Mouse (Mus musculus) spleen, adult 10 weeks (tissue): ENCODE data around the gene Tmem256. TPM values are rescaled to one million over a fixed set of nuclear protein-coding genes. Genes with fewer than 3 reads are reported as not detected.

Experiments
- polyA plus RNA-seq: library from polyadenylated mRNA; stranded (reverse); fragments of 350-450 nt; fragmentation: Illumina TruSeq; extraction: RNeasy Lipid Tissue Mini Kit (QIAGEN cat#74804); gene quantifications from one replicate; pipeline ENCODE4 v1.2.3, GENCODE M21; 2015; ENCODE audit warnings: low replicate concordance; ENCODE audit not compliant: insufficient read depth

Tmem256 gene
- 87.3 TPM for polyA plus RNA-seq

GRCm38 (mm10) chr11:69837952-69838713 lies at the start of gene Tmem256:
Gene Tmem256, plus strand, starts transcription at chr11:69838514.

GRCm38 (mm10) chr11:69795168-69795982 lies 42.9 kb upstream of the Tmem256 start, which contains the start of gene Chrnb1:
Gene Chrnb1, minus strand, starts transcription at chr11:69795943.

GRCm38 (mm10) chr11:69801379-69801977 lies 36.8 kb upstream of the Tmem256 start, which contains the start of gene Fgf11:
Gene Fgf11, minus strand, starts transcription at chr11:69801857.

GRCm38 (mm10) chr11:69804972-69805909 lies 33.1 kb upstream of the Tmem256 start, which contains the start of gene Tmem102:
Gene Tmem102, minus strand, starts transcription at chr11:69805624.

GRCm38 (mm10) chr11:69815155-69815554 lies 23.2 kb upstream of the Tmem256 start, which contains the start of gene Gm39566:
Gene Gm39566, minus strand, starts transcription at chr11:69815298.

GRCm38 (mm10) chr11:69818365-69818764 lies 19.9 kb upstream of the Tmem256 start, which contains the start of gene Spem2:
Gene Spem2, minus strand, starts transcription at chr11:69818465.

GRCm38 (mm10) chr11:69822080-69822479 lies 16.2 kb upstream of the Tmem256 start, which contains the start of gene Spem1:
Gene Spem1, minus strand, starts transcription at chr11:69822180.

GRCm38 (mm10) chr11:69837604-69837951 lies 736 bp upstream of the Tmem256 start, which contains the start of gene Nlgn2:
Gene Nlgn2, minus strand, starts transcription at chr11:69837784.

GRCm38 (mm10) chr11:69846198-69846680 lies 7.9 kb downstream of the Tmem256 start, which contains the start of gene Plscr3:
Gene Plscr3, plus strand, starts transcription at chr11:69846376.

GRCm38 (mm10) chr11:69858113-69858998 lies 20.0 kb downstream of the Tmem256 start, which contains the start of gene Tnk1:
Gene Tnk1, minus strand, starts transcription at chr11:69858730.

GRCm38 (mm10) chr11:69877878-69878277 lies 39.6 kb downstream of the Tmem256 start, which contains the start of gene Tmem95:
Gene Tmem95, minus strand, starts transcription at chr11:69878018.

GRCm38 (mm10) chr11:69880853-69881603 lies 42.7 kb downstream of the Tmem256 start, which contains the start of gene Kctd11:
Gene Kctd11, minus strand, starts transcription at chr11:69881406.

Other genes with a start within 250 kb of the Tmem256 start
- gene Atp1b2, start 232.6 kb upstream of the Tmem256 start, polyA plus RNA-seq = 15.0 TPM
- gene Shbg, start 220.6 kb upstream of the Tmem256 start, polyA plus RNA-seq = not detected
- gene Sat2, start 216.5 kb upstream of the Tmem256 start, polyA plus RNA-seq = 3.1 TPM
- 49.8 TPM for gene Fxr2, start 205.5 kb upstream of the Tmem256 start, polyA plus RNA-seq
- gene Sox15, start 183.2 kb upstream of the Tmem256 start, polyA plus RNA-seq = not detected
- gene Mpdu1, start 175.9 kb upstream of the Tmem256 start, polyA plus RNA-seq = 58.3 TPM
- gene Cd68, start 172.4 kb upstream of the Tmem256 start, polyA plus RNA-seq = 75.0 TPM
- gene Eif4a1, start 166.1 kb upstream of the Tmem256 start, polyA plus RNA-seq = 820 TPM
- gene Senp3, start 156.4 kb upstream of the Tmem256 start, polyA plus RNA-seq = 194 TPM
- gene Tnfsf13, start 152.7 kb upstream of the Tmem256 start, polyA plus RNA-seq = 17.3 TPM
- gene Tnfsf12, start 142.7 kb upstream of the Tmem256 start, polyA plus RNA-seq = 12.0 TPM
- gene Tnfsfm13, start 142.4 kb upstream of the Tmem256 start, polyA plus RNA-seq = 7.2 TPM
- gene Polr2a, start 79.9 kb upstream of the Tmem256 start, polyA plus RNA-seq = 121 TPM
- gene Slc35g3, start 76.5 kb upstream of the Tmem256 start, polyA plus RNA-seq = not detected
- gene Zbtb4, start 72.6 kb upstream of the Tmem256 start, polyA plus RNA-seq = 27.8 TPM
- gene Chrnb1, start 42.6 kb upstream of the Tmem256 start, polyA plus RNA-seq = 10.8 TPM
- gene Fgf11, start 36.7 kb upstream of the Tmem256 start, polyA plus RNA-seq = 2.2 TPM
- not detected for gene Tmem102, start 32.9 kb upstream of the Tmem256 start, polyA plus RNA-seq
- not detected for gene Gm39566, start 23.2 kb upstream of the Tmem256 start, polyA plus RNA-seq
- not detected for gene Spem2, start 20.0 kb upstream of the Tmem256 start, polyA plus RNA-seq
- gene Spem1, start 16.3 kb upstream of the Tmem256 start, polyA plus RNA-seq = not detected
- 4.4 TPM for gene Nlgn2, start 730 bp upstream of the Tmem256 start, polyA plus RNA-seq
- gene Plscr3, start 7.9 kb downstream of the Tmem256 start, polyA plus RNA-seq = 11.9 TPM
- 0.26 TPM for gene Tnk1, start 20.2 kb downstream of the Tmem256 start, polyA plus RNA-seq
- gene Tmem95, start 39.5 kb downstream of the Tmem256 start, polyA plus RNA-seq = not detected
- 4.5 TPM for gene Kctd11, start 42.9 kb downstream of the Tmem256 start, polyA plus RNA-seq
- gene Acap1, start 57.0 kb downstream of the Tmem256 start, polyA plus RNA-seq = 190 TPM
- 3.1 TPM for gene 2810408A11Rik, start 62.5 kb downstream of the Tmem256 start, polyA plus RNA-seq
- 19.6 TPM for gene Neurl4, start 62.6 kb downstream of the Tmem256 start, polyA plus RNA-seq
- gene Gps2, start 75.4 kb downstream of the Tmem256 start, polyA plus RNA-seq = 80.2 TPM
- 389 TPM for gene Eif5a, start 83.4 kb downstream of the Tmem256 start, polyA plus RNA-seq
- gene Ybx2, start 97.3 kb downstream of the Tmem256 start, polyA plus RNA-seq = 0.41 TPM
- 1.2 TPM for gene Slc2a4, start 109.7 kb downstream of the Tmem256 start, polyA plus RNA-seq
- gene Cldn7, start 126.3 kb downstream of the Tmem256 start, polyA plus RNA-seq = 0.72 TPM
- 106 TPM for gene Ctdnep1, start 142.6 kb downstream of the Tmem256 start, polyA plus RNA-seq
- gene Elp5, start 144.0 kb downstream of the Tmem256 start, polyA plus RNA-seq = 46.5 TPM
- gene Gabarap, start 152.6 kb downstream of the Tmem256 start, polyA plus RNA-seq = 492 TPM
- gene Phf23, start 157.3 kb downstream of the Tmem256 start, polyA plus RNA-seq = 67.0 TPM
- 9.8 TPM for gene Dvl2, start 162.1 kb downstream of the Tmem256 start, polyA plus RNA-seq
- gene Acadvl, start 176.9 kb downstream of the Tmem256 start, polyA plus RNA-seq = 41.9 TPM
- gene Dlg4, start 178.4 kb downstream of the Tmem256 start, polyA plus RNA-seq = 9.5 TPM
- not detected for gene Asgr1, start 215.6 kb downstream of the Tmem256 start, polyA plus RNA-seq